Comparison of ENCODE assay signal across 9 mouse cellular contexts in genomic region chr8:108695242-108695880, GRCm38 (mm10).
DNase-seq lines count a peak whose midpoint lies in the region; ATAC-seq and TF ChIP-seq lines count a peak whose summit lies in the region.
"Had no signal": no experiment of that assay in that cellular context is flagged by ENCODE, and none has a peak within 500 bp of the region (broad histone marks: within the 10 kb centered on the region; RNA-seq: fewer than 3 reads in every experiment).

No protein-coding gene starts in this region.

- H3K36me3 ChIP-seq in neural tube, embryonic 11.5 days (ENCODE audit: control insufficient read depth, insufficient read depth, low read length) = no peaks in the 10 kb centered on the region
- no peaks in the 10 kb centered on the region for H3K36me3 ChIP-seq in liver, embryonic 13.5 days

- DNase-seq in adrenal gland, postnatal 25 days = peak; percentile 33
- DNase-seq in adrenal gland, postnatal 14 days = no peak
- no peak for DNase-seq in neural tube, embryonic 11.5 days (ENCODE audit: low spot score)
- no peak for DNase-seq in neural tube, embryonic 10.5 days (ENCODE audit: extremely low spot score, low spot score)
- no peak for DNase-seq in liver, embryonic 13.5 days
- no peak for DNase-seq in left cerebral cortex, adult 2 months (ENCODE audit: extremely low spot score in 1 of 2, low spot score in 2 of 2)
- DNase-seq in cerebellum, postnatal 14 days = no peak
- DNase-seq in thymus, adult 18-20 months = no peak
- DNase-seq: right cerebral cortex, postnatal 4 days had no signal

- ATAC-seq in neural tube, embryonic 11.5 days (ENCODE audit: insufficient read depth, low FRiP score, low TSS enrichment) = no peak
- no peak for ATAC-seq in liver, embryonic 13.5 days (ENCODE audit: low read depth)

- H3K4me2 ChIP-seq in neural tube, embryonic 11.5 days (ENCODE audit: low read depth) = peak overlapping the region; percentile 56
- H3K4me2 ChIP-seq in liver, embryonic 13.5 days = peak overlapping the region; percentile 52

- peak overlapping the region; percentile 30 for H3K4me3 ChIP-seq in neural tube, embryonic 11.5 days (ENCODE audit: low read depth, low read length)
- peak overlapping the region; percentile 38 for H3K4me3 ChIP-seq in liver, embryonic 13.5 days (replicated peaks)
- H3K4me3 ChIP-seq in left cerebral cortex, adult 2 months = no peak overlapping the region

- peak overlapping the region; percentile 30 for H3K9ac ChIP-seq in neural tube, embryonic 11.5 days (ENCODE audit: low read length)
- no peak overlapping the region for H3K9ac ChIP-seq in liver, embryonic 13.5 days

- intact Hi-C loops in left cerebral cortex, adult 2 months (cut with DNase I) = loop anchor here (5.0 kb wide), 2 partner anchors 453 to 748 kb away; no protein-coding TSS in a partner anchor

- WGBS in neural tube, embryonic 11.5 days = 3% methylated on average over 31 of the region's 32 CpGs
- 8% methylated on average over 32 of the region's 32 CpGs for WGBS in liver, embryonic 13.5 days (ENCODE audit: insufficient replicate concordance)

- H3K27ac ChIP-seq in neural tube, embryonic 11.5 days (ENCODE audit: low read depth, low read length) = peak overlapping the region; percentile 17; the same call in 1 of the 2 replicates
- H3K27ac ChIP-seq in liver, embryonic 13.5 days = no peak overlapping the region
- no peak overlapping the region for H3K27ac ChIP-seq in left cerebral cortex, adult 2 months

- TF ChIP-seq CTCF in left cerebral cortex, adult 2 months (IDR thresholded peaks at IDR 0.05) = no peak

- peaks cover 46% of the 10 kb centered on the region for H3K27me3 ChIP-seq in neural tube, embryonic 11.5 days (ENCODE audit: control insufficient read depth, insufficient read depth, low read length)
- peaks cover 82% of the 10 kb centered on the region for H3K27me3 ChIP-seq in liver, embryonic 13.5 days

- H3K4me1 ChIP-seq in neural tube, embryonic 11.5 days (ENCODE audit: control insufficient read depth, insufficient read depth, low read length) = peaks cover 44% of the 10 kb centered on the region
- H3K4me1 ChIP-seq in liver, embryonic 13.5 days (replicated peaks) = peaks cover 38% of the 10 kb centered on the region

- H3K9me3 ChIP-seq in neural tube, embryonic 11.5 days (ENCODE audit: control insufficient read depth, low read length) = no peaks in the 10 kb centered on the region
- H3K9me3 ChIP-seq in liver, embryonic 13.5 days (replicated peaks) = no peaks in the 10 kb centered on the region
